Mouse (Mus musculus): ENCODE measurements around the gene Gm8138. TPM values are rescaled to one million over a fixed set of nuclear protein-coding genes. Genes with fewer than 3 reads are reported as not detected.
"Not testable (repeated sequence)": the region's sequence is repeated elsewhere in the genome, so short reads cannot be mapped to it uniquely, and the experiment has no call there.

Gm8138 gene
- polyA plus RNA-seq (2011; ENCODE audit: insufficient read length, low read depth, missing spikeins): not detected in 2 replicates

DNA sequence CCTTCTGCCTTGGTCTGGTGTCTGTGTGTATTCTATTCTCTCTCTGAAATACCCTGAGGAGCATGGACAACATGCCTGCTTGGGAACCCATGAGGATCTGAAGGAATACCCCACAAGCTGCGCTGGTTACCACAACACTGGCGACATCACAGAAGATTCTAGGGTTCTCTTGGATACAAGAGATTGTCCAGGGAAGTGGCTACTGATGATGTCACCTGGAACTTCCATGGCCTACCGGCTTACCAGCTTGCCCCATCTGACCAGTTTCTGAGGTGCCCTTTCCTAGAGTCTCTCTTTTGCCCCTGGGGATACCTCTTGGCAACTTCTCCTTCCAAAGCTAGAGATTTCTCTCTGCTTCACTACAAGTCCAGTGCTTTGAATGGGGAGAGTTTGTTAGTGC is at the start of gene Gm8138:
Gene Gm8138 (minus strand): TSS at position 101 of the 400 bp plus-strand sequence.
- H3K27ac ChIP-seq (ENCODE audit: insufficient read depth, low read length); H3K4me3 ChIP-seq (ENCODE audit: insufficient read depth, low read length); H3K4me1 ChIP-seq (ENCODE audit: control insufficient read depth, insufficient read depth, low read length): not testable (repeated sequence)

- H3K4me1 ChIP-seq (ENCODE audit: control insufficient read depth, insufficient read depth, low read length); H3K27ac ChIP-seq (ENCODE audit: insufficient read depth, low read length); H3K4me3 ChIP-seq (ENCODE audit: insufficient read depth, low read length): not testable (repeated sequence)
These were observed 54.4 kb downstream of the Gm8138 start for GRCm38 (mm10) chr14:43361713-43362112.

Other genes starting within 250 kb of the Gm8138 start
- not detected in 2 replicates for gene Gm7233, start 236.5 kb downstream of the Gm8138 start, polyA plus RNA-seq (2011; ENCODE audit: insufficient read length, low read depth, missing spikeins)
- not detected in 2 replicates for gene Gm8122, start 181.0 kb downstream of the Gm8138 start, polyA plus RNA-seq (2011; ENCODE audit: insufficient read length, low read depth, missing spikeins)
- gene Gm8126, start 157.7 kb downstream of the Gm8138 start, polyA plus RNA-seq (2011; ENCODE audit: insufficient read length, low read depth, missing spikeins): not detected in 2 replicates
- not detected in 2 replicates for gene Gm9732, start 141.3 kb downstream of the Gm8138 start, polyA plus RNA-seq (2011; ENCODE audit: insufficient read length, low read depth, missing spikeins)
- gene Gm8127, start 122.5 kb downstream of the Gm8138 start, polyA plus RNA-seq (2011; ENCODE audit: insufficient read length, low read depth, missing spikeins): not detected in 2 replicates
- gene 1700001F09Rik, start 68.5 kb downstream of the Gm8138 start, polyA plus RNA-seq (2011; ENCODE audit: insufficient read length, low read depth, missing spikeins): not detected in 2 replicates
- gene Gm5799, start 127.2 kb upstream of the Gm8138 start, polyA plus RNA-seq (2011; ENCODE audit: insufficient read length, low read depth, missing spikeins): not detected in 2 replicates
- gene Gm17654, start 162.8 kb upstream of the Gm8138 start, polyA plus RNA-seq (2011; ENCODE audit: insufficient read length, low read depth, missing spikeins): not detected in 2 replicates
- not detected in 2 replicates for gene Gm10375, start 191.7 kb upstream of the Gm8138 start, polyA plus RNA-seq (2011; ENCODE audit: insufficient read length, low read depth, missing spikeins)

Measured in embryonic fibroblast, embryonic 13.5 days (primary cell).